Mouse (Mus musculus): ENCODE measurements at regions not wholly inside any gene's neighbourhood (a gene's known extent, or its start where the extent isn't known, plus 50 kb on each side); places are given as distances from the start of the nearest gene placed in this dataset.

DNA sequence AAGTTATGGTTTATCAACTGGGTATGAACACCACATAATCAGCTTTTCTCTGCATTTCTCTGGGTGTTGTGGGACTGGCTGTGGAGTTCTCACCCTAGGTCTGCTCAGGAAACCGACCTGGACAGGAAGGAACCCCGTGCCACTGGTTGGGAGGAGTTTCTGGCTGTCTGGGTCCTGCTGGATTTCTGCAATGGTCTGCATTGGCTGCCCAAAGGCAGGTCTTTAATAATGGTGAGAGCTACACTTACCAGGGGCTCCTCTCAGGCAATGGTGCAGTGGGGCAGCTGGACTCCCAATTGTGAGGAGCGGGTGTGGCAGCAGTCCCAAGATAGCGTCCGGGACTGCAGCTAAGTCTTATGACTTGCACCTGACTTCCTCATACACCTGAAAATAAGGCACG is 57.8 kb upstream of the Gm10181 start:
- Histone ChIP-seq H3K9ac (no peak overlapping the region), H3K4me1 (no peaks in the 10 kb centered on the region), H3K9me3 (no peaks in the 10 kb centered on the region), H3K4me2 (no peak overlapping the region), H3K4me3 (no peak overlapping the region), H3K36me3 (no peaks in the 10 kb centered on the region), H3K27me3 (peaks cover 6% of the 10 kb centered on the region; the same call in 1 of the 2 replicates), H3K27ac (no peak overlapping the region)
- WGBS: 90% methylated on average over 6 of the region's 6 CpGs
- no peak for ATAC-seq (ENCODE audit: insufficient number of reproducible peaks, insufficient read depth, low FRiP score, low TSS enrichment, low read depth)

Measured in embryonic facial prominence, embryonic 13.5 days (tissue).